Mouse (Mus musculus) midbrain, postnatal 0 days (tissue): ENCODE results near the gene Abtb2. TPM values are rescaled to one million over a fixed set of nuclear protein-coding genes. Genes with fewer than 3 reads are reported as not detected.

Experiments used
- ATAC-seq: fragments of 200-750 bp; cut with Nextera tagmentation; 2 replicates; pipeline ENCODE4 v1.8.0; 2017; ENCODE audit warnings: moderate number of reproducible peaks, mild to moderate bottlenecking, moderate TSS enrichment, moderate library complexity; ENCODE audit not compliant: low FRiP score
- DNase-seq: peaks from one replicate; pipeline ENCODE4 v3.0.0-alpha.2; 2015; ENCODE audit warnings: low spot score
- H3K27ac ChIP-seq: fragments of 300-500 bp; sonication (generic); 2 replicates; pipeline ENCODE4 v1.5.1; 2014; ENCODE audit warnings: low read depth, mild to moderate bottlenecking, low read length, mixed read lengths
- H3K27me3 ChIP-seq: fragments of 300-500 bp; sonication (generic); 2 replicates; pipeline ENCODE4 v1.6.1; 2014; ENCODE audit warnings: low read length, control low read depth, mixed read lengths; ENCODE audit not compliant: insufficient read depth
- H3K36me3 ChIP-seq: fragments of 300-500 bp; sonication (generic); 2 replicates; pipeline ENCODE4 v1.6.1; 2014; ENCODE audit warnings: low read length, control low read depth, mixed read lengths; ENCODE audit not compliant: insufficient read depth
- H3K4me1 ChIP-seq: fragments of 300-500 bp; sonication (generic); 2 replicates; pipeline ENCODE4 v1.6.1; 2014; ENCODE audit warnings: mild to moderate bottlenecking, control low read depth, antibody characterized with exemption, low read length, mixed read lengths; ENCODE audit not compliant: insufficient read depth
- H3K4me2 ChIP-seq: fragments of 300-500 bp; sonication (generic); 2 replicates; pipeline ENCODE4 v1.6.1; 2014; ENCODE audit warnings: low read depth, mild to moderate bottlenecking, low read length, mixed read lengths; ENCODE audit not compliant: poor library complexity, severe bottlenecking
- H3K4me3 ChIP-seq: fragments of 300-500 bp; sonication (generic); 2 replicates; pipeline ENCODE4 v1.5.1; 2014; ENCODE audit warnings: low read depth, mild to moderate bottlenecking, low read length, moderate library complexity
- H3K9ac ChIP-seq: fragments of 300-500 bp; sonication (generic); replicated peaks from 2 replicates; pipeline ENCODE4 v1.6.1; 2014; ENCODE audit warnings: mild to moderate bottlenecking, low read length, moderate library complexity, mixed read lengths; ENCODE audit not compliant: poor library complexity, severe bottlenecking
- H3K9me3 ChIP-seq: fragments of 300-500 bp; sonication (generic); 2 replicates; pipeline ENCODE4 v1.6.1; 2016; ENCODE audit warnings: low read length, control low read depth
- CTCF ChIP-seq: IDR thresholded peaks from 2 replicates; pipeline ENCODE4 v1.5.1; 2016; ENCODE audit warnings: antibody characterized with exemption, mild to moderate bottlenecking
- WGBS: fragments of 180-500 bp; shearing (Covaris S2); extraction: QIAGEN DNeasy Blood & Tissue Kit; methylation state at CpG from one replicate; pipeline ENCODE4 v1.1.7; 2014; 5-methylcytosine and 5-hydroxymethylcytosine counted together
- polyA plus RNA-seq: library from polyadenylated mRNA; unstranded; fragments of >200 nt; fragmentation: Nextera tagmentation; extraction: Ambion mirVana; gene quantifications from 2 replicates; pipeline ENCODE4 v1.2.1, GENCODE M21; 2015
- total RNA-seq: library from RNA; depleted of rRNA; stranded (reverse); fragments of >200 nt; gene quantifications from 2 replicates; pipeline ENCODE4 v1.2.3, GENCODE M21; 2014

Abtb2 gene
- total and polyA plus RNA-seq, 2 experiments from 2014 or later, result 7.4 to 21.8 TPM

DNA sequence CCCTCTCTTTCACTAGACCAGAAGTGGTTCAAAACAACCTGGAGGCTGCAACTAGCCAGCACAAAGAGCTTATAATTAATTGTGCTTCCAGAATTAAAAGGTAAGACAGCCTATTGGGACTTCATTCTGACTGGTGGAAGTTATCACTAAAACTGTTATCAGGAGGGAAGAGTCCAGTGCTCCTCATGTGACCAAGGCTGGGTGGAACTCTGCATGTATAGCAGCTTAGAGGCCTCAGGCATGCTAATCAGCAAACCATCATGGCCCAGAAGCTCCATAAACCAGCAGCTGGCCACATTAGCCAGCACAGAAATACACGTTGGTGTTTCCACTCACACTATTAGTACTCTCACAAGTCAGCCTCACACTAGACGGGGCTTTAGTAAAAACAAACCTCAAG, 180.7 kb downstream of the Abtb2 start:
- ATAC-seq, result no peak
- 89% methylated on average over 2 of the region's 2 CpGs for WGBS
- H3K4me3 ChIP-seq, result no peak overlapping the region
- H3K27ac ChIP-seq, result no peak overlapping the region
- H3K4me1 ChIP-seq, result no peaks in the 10 kb centered on the region
- H3K9ac ChIP-seq, result no peak overlapping the region
- no peaks in the 10 kb centered on the region for H3K27me3 ChIP-seq
- H3K4me2 ChIP-seq, result no peak overlapping the region
- H3K9me3 ChIP-seq, result no peaks in the 10 kb centered on the region
- peaks cover 52% of the 10 kb centered on the region for H3K36me3 ChIP-seq
- DNase-seq, result no peak
- no peak for TF ChIP-seq CTCF

DNA sequence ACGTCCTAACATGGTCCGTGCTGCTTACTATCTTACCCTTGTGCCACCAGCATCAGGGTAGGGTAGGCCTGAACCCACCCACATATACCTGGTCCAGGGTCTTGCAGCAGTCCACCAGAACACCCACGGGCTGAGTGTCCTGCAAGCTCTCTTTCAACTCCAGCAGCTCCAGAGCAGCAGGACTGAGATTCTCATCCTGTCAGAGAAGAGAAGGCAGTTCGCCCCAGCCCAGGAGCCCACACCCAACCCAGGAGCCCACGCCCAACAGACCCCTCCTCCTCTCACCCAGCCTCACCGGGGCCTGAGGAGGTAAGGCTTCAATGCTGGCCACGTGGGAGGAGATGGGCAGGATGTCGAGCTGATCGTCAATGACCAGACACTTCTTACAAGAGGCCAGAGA, 181.8 kb downstream of the Abtb2 start:
- DNase-seq (no peak), ATAC-seq (no peak)
- H3K4me3 ChIP-seq, result no peak overlapping the region
- H3K27me3 ChIP-seq, result no peaks in the 10 kb centered on the region
- H3K4me2 ChIP-seq, result no peak overlapping the region
- H3K4me1 ChIP-seq, result no peaks in the 10 kb centered on the region
- no peak overlapping the region for H3K9ac ChIP-seq
- peaks cover 54% of the 10 kb centered on the region for H3K36me3 ChIP-seq
- no peak overlapping the region for H3K27ac ChIP-seq
- TF ChIP-seq CTCF, result no peak
- H3K9me3 ChIP-seq, result no peaks in the 10 kb centered on the region
- WGBS, result 90% methylated on average over 9 of the region's 9 CpGs

DNA sequence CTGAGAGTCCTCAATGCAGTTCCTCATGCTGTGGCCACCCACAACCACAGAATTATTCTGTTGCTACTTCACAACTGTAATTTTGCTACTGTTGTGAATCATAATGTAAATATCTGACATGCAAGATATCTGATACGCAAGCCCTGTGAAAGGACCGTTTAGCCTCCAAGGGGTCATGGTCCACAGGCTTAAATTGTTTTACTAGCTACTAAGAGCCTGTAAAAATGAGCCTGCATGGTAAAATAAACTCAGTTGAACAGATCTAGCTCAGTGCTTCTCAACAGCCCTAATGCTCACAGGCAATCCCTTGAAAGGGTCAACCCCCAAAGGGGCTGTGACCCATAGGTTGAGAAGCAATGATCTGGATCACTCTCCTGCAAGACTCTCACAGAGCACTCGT, 183.0 kb downstream of the Abtb2 start:
- H3K4me2 ChIP-seq, result no peak overlapping the region
- no peaks in the 10 kb centered on the region for H3K27me3 ChIP-seq
- no peak for TF ChIP-seq CTCF
- no peak for DNase-seq
- 95% methylated on average over 3 of the region's 3 CpGs for WGBS
- H3K4me1 ChIP-seq, result no peaks in the 10 kb centered on the region
- no peak overlapping the region for H3K27ac ChIP-seq
- ATAC-seq, result no peak
- no peak overlapping the region for H3K9ac ChIP-seq
- H3K36me3 ChIP-seq, result peaks cover 61% of the 10 kb centered on the region
- no peaks in the 10 kb centered on the region for H3K9me3 ChIP-seq
- H3K4me3 ChIP-seq, result no peak overlapping the region

DNA sequence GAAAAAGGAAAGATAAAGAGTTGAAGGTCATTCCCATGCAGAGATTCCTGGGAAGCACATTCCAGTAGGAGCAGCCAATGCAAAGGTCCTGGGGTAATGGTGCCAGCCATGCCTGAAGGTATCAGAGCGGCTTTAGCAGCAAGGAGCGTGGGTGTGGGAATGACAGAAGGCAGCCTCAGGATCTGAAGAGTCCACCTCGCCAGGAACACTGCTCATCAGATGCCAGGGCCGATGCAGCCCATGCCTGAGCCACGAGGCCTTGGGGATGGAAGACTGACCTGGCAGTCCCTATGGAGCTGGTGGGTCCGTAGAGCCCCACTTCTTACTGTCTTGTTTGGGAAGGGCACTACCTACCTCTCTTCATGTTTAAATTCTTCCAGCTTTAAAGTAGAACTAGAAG, 185.7 kb downstream of the Abtb2 start:
- TF ChIP-seq CTCF, result no peak
- WGBS, result 94% methylated on average over 6 of the region's 6 CpGs
- Histone ChIP-seq H3K4me2 (no peak overlapping the region), H3K4me1 (no peaks in the 10 kb centered on the region), H3K4me3 (no peak overlapping the region), H3K27me3 (no peaks in the 10 kb centered on the region), H3K9me3 (no peaks in the 10 kb centered on the region), H3K9ac (no peak overlapping the region), H3K36me3 (peaks cover 60% of the 10 kb centered on the region), H3K27ac (no peak overlapping the region)
- DNase-seq (no peak), ATAC-seq (no peak)

DNA sequence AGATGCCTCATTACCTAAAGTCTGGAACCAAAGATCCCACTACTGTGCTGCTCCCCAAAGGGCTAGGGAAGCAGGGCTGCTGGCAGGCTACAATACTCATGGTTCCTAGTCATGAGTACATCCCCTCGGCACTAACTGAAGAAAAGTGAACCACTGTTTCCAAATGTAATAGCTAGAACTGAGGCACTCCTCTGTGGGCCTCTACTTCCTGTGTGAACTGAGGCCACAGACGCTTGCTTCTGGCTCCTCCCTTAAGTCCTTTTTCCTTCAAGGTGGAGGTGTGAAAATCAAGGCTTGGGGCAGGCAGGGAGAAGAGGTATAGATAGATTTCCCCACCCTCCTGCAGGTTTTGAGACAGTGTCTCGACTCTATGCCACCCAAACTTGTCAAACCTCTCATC, 188.5 kb downstream of the Abtb2 start:
- Histone ChIP-seq H3K4me2 (no peak overlapping the region), H3K4me1 (no peaks in the 10 kb centered on the region), H3K27me3 (no peaks in the 10 kb centered on the region), H3K9me3 (no peaks in the 10 kb centered on the region), H3K9ac (no peak overlapping the region), H3K27ac (no peak overlapping the region), H3K4me3 (no peak overlapping the region), H3K36me3 (peaks cover 50% of the 10 kb centered on the region)
- WGBS, result 93% methylated on average over 3 of the region's 3 CpGs
- DNase-seq (no peak), ATAC-seq (no peak)
- TF ChIP-seq CTCF, result no peak

DNA sequence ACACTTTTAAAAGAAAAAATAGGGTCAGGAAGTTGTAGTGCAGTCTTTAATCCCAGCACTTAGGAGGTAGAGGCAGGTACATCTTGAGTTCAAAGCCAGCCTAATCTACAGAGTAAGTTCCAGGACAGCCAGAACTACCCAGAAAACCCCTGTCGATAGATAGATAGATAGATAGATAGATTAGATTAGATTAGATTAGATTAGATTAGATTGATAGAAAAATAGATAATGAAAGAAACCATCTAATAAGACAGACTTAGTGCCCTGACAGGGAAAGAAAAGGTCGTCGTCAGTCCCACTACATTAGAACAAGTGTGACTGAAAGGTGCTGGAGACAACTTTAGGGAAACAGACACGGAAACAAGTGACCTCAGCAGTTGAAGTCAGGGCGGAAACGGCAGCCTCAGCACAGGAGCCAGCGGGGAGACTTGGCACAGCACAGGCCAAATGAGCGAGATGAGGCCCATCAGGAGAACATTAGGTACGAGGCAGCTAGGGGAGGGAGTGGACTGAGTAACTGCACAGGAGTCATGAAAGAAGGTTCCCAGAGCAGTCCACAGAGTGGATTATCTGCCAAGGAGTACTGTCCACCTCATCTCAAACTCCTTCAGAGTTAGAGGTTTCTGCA, 189.5 kb downstream of the Abtb2 start:
- H3K9me3 ChIP-seq, result no peaks in the 10 kb centered on the region
- DNase-seq, result no peak
- H3K36me3 ChIP-seq, result peaks cover 41% of the 10 kb centered on the region
- ATAC-seq, result no peak
- no peaks in the 10 kb centered on the region for H3K27me3 ChIP-seq
- H3K4me1 ChIP-seq, result no peaks in the 10 kb centered on the region
- no peak for TF ChIP-seq CTCF
- no peak overlapping the region for H3K27ac ChIP-seq
- 90% methylated on average over 9 of the region's 9 CpGs for whole genome bisulfite sequencing
- H3K4me2 ChIP-seq, result no peak overlapping the region
- H3K4me3 ChIP-seq, result no peak overlapping the region
- H3K9ac ChIP-seq, result no peak overlapping the region
